Mouse (Mus musculus): ENCODE data around the gene Snap91. TPM values are rescaled to one million over a fixed set of nuclear protein-coding genes. Genes with fewer than 3 reads are reported as not detected.

Snap91 gene
- polyA plus RNA-seq, 1 experiment from 2014 or later = 4.9 TPM

- 40% methylated on average over 7 of the region's 7 CpGs for WGBS
- Histone ChIP-seq H3K27ac (ENCODE audit: low read length) (no peak overlapping the region), H3K27me3 (ENCODE audit: control insufficient read depth, insufficient read depth, low read length) (no peaks in the 10 kb centered on the region; the same call in 1 of the 2 replicates), H3K4me2 (ENCODE audit: low read depth, low read length) (no peak overlapping the region), H3K9me3 (replicated peaks; ENCODE audit: control insufficient read depth, low read length) (no peaks in the 10 kb centered on the region), H3K4me3 (replicated peaks; ENCODE audit: low read length) (no peak overlapping the region), H3K4me1 (ENCODE audit: control insufficient read depth, insufficient read depth, low read length) (no peaks in the 10 kb centered on the region), H3K9ac (ENCODE audit: low read length) (no peak overlapping the region), H3K36me3 (ENCODE audit: control insufficient read depth, insufficient read depth, low read length) (no peaks in the 10 kb centered on the region)
- no peak for ATAC-seq (ENCODE audit: insufficient read depth, low FRiP score)
These were observed 81.8 kb downstream of the Snap91 start for GRCm38 (mm10) chr9:86798686-86799085.

- no peaks in the 10 kb centered on the region for H3K4me1 ChIP-seq (ENCODE audit: control insufficient read depth, insufficient read depth, low read length)
- H3K9ac ChIP-seq (ENCODE audit: low read length) = no peak overlapping the region
- WGBS = 82% methylated on average over 5 of the region's 5 CpGs
- no peaks in the 10 kb centered on the region; the same call in 1 of the 2 replicates for H3K27me3 ChIP-seq (ENCODE audit: control insufficient read depth, insufficient read depth, low read length)
- no peak overlapping the region for H3K27ac ChIP-seq (ENCODE audit: low read length)
- no peak for ATAC-seq (ENCODE audit: insufficient read depth, low FRiP score)
- no peaks in the 10 kb centered on the region for H3K36me3 ChIP-seq (ENCODE audit: control insufficient read depth, insufficient read depth, low read length)
- no peak overlapping the region for H3K4me3 ChIP-seq (replicated peaks; ENCODE audit: low read length)
- H3K4me2 ChIP-seq (ENCODE audit: low read depth, low read length) = no peak overlapping the region
- no peaks in the 10 kb centered on the region for H3K9me3 ChIP-seq (replicated peaks; ENCODE audit: control insufficient read depth, low read length)
These were observed 82.3 kb downstream of the Snap91 start for GRCm38 (mm10) chr9:86798129-86798528.

GRCm38 (mm10) chr9:86797553-86797952 lies 82.9 kb downstream of the Snap91 start:
- 82% methylated on average over 4 of the region's 4 CpGs for WGBS
- Histone ChIP-seq H3K4me2 (ENCODE audit: low read depth, low read length) (no peak overlapping the region), H3K9ac (ENCODE audit: low read length) (no peak overlapping the region), H3K4me1 (ENCODE audit: control insufficient read depth, insufficient read depth, low read length) (no peaks in the 10 kb centered on the region), H3K9me3 (replicated peaks; ENCODE audit: control insufficient read depth, low read length) (no peaks in the 10 kb centered on the region), H3K27ac (ENCODE audit: low read length) (no peak overlapping the region), H3K4me3 (replicated peaks; ENCODE audit: low read length) (no peak overlapping the region), H3K36me3 (ENCODE audit: control insufficient read depth, insufficient read depth, low read length) (no peaks in the 10 kb centered on the region), H3K27me3 (ENCODE audit: control insufficient read depth, insufficient read depth, low read length) (no peaks in the 10 kb centered on the region; the same call in 1 of the 2 replicates)
- no peak for ATAC-seq (ENCODE audit: insufficient read depth, low FRiP score)

GRCm38 (mm10) chr9:86795236-86795635 lies 85.2 kb downstream of the Snap91 start:
- no peak for ATAC-seq (ENCODE audit: insufficient read depth, low FRiP score)
- Histone ChIP-seq H3K9me3 (replicated peaks; ENCODE audit: control insufficient read depth, low read length) (no peaks in the 10 kb centered on the region), H3K36me3 (ENCODE audit: control insufficient read depth, insufficient read depth, low read length) (no peaks in the 10 kb centered on the region), H3K4me1 (ENCODE audit: control insufficient read depth, insufficient read depth, low read length) (no peaks in the 10 kb centered on the region), H3K4me2 (ENCODE audit: low read depth, low read length) (no peak overlapping the region), H3K27ac (ENCODE audit: low read length) (no peak overlapping the region), H3K9ac (ENCODE audit: low read length) (no peak overlapping the region), H3K4me3 (replicated peaks; ENCODE audit: low read length) (no peak overlapping the region), H3K27me3 (ENCODE audit: control insufficient read depth, insufficient read depth, low read length) (no peaks in the 10 kb centered on the region; the same call in 1 of the 2 replicates)
- WGBS = 61% methylated on average over 3 of the region's 3 CpGs

GRCm38 (mm10) chr9:86791927-86792326 lies 88.5 kb downstream of the Snap91 start:
- Histone ChIP-seq H3K9me3 (replicated peaks; ENCODE audit: control insufficient read depth, low read length) (no peaks in the 10 kb centered on the region), H3K27ac (ENCODE audit: low read length) (no peak overlapping the region), H3K4me3 (replicated peaks; ENCODE audit: low read length) (no peak overlapping the region), H3K27me3 (ENCODE audit: control insufficient read depth, insufficient read depth, low read length) (0 out of 2 replicates have a peak, but pooled peaks cover 3% of the 10 kb centered on the region), H3K4me2 (ENCODE audit: low read depth, low read length) (no peak overlapping the region), H3K4me1 (ENCODE audit: control insufficient read depth, insufficient read depth, low read length) (no peaks in the 10 kb centered on the region), H3K36me3 (ENCODE audit: control insufficient read depth, insufficient read depth, low read length) (no peaks in the 10 kb centered on the region), H3K9ac (ENCODE audit: low read length) (no peak overlapping the region)
- ATAC-seq (ENCODE audit: insufficient read depth, low FRiP score) = no peak
- WGBS = 66% methylated on average over 7 of the region's 7 CpGs

- no peak for ATAC-seq (ENCODE audit: insufficient read depth, low FRiP score)
These were observed 91.3 kb downstream of the Snap91 start for GRCm38 (mm10) chr9:86789186-86789585.

GRCm38 (mm10) chr9:86782836-86783235 lies 97.6 kb downstream of the Snap91 start:
- Histone ChIP-seq H3K4me3 (replicated peaks; ENCODE audit: low read length) (no peak overlapping the region), H3K9me3 (replicated peaks; ENCODE audit: control insufficient read depth, low read length) (no peaks in the 10 kb centered on the region), H3K27me3 (ENCODE audit: control insufficient read depth, insufficient read depth, low read length) (no peaks in the 10 kb centered on the region; the same call in 1 of the 2 replicates), H3K36me3 (ENCODE audit: control insufficient read depth, insufficient read depth, low read length) (no peaks in the 10 kb centered on the region), H3K4me2 (ENCODE audit: low read depth, low read length) (no peak overlapping the region), H3K9ac (ENCODE audit: low read length) (no peak overlapping the region), H3K27ac (ENCODE audit: low read length) (no peak overlapping the region), H3K4me1 (ENCODE audit: control insufficient read depth, insufficient read depth, low read length) (no peaks in the 10 kb centered on the region)
- 90% methylated on average over 2 of the region's 2 CpGs for WGBS
- no peak for ATAC-seq (ENCODE audit: insufficient read depth, low FRiP score)

More at GRCm38 (mm10) chr9:86789186-86789585, 91.3 kb downstream of the Snap91 start:
- H3K36me3 ChIP-seq (ENCODE audit: control insufficient read depth, insufficient read depth, low read length) = no peaks in the 10 kb centered on the region
- H3K9me3 ChIP-seq (replicated peaks; ENCODE audit: control insufficient read depth, low read length) = no peaks in the 10 kb centered on the region
- no peak overlapping the region for H3K27ac ChIP-seq (ENCODE audit: low read length)
- no peak overlapping the region for H3K9ac ChIP-seq (ENCODE audit: low read length)
- no peak overlapping the region for H3K4me3 ChIP-seq (replicated peaks; ENCODE audit: low read length)
- 0 out of 2 replicates have a peak, but pooled peaks cover 3% of the 10 kb centered on the region for H3K27me3 ChIP-seq (ENCODE audit: control insufficient read depth, insufficient read depth, low read length)
- no peaks in the 10 kb centered on the region for H3K4me1 ChIP-seq (ENCODE audit: control insufficient read depth, insufficient read depth, low read length)
- 64% methylated on average over 6 of the region's 6 CpGs for WGBS
- no peak overlapping the region for H3K4me2 ChIP-seq (ENCODE audit: low read depth, low read length)

- no peak for ATAC-seq (ENCODE audit: insufficient read depth, low FRiP score)
- H3K4me2 ChIP-seq (ENCODE audit: low read depth, low read length) = no peak overlapping the region
- no peaks in the 10 kb centered on the region for H3K36me3 ChIP-seq (ENCODE audit: control insufficient read depth, insufficient read depth, low read length)
- no peak overlapping the region for H3K9ac ChIP-seq (ENCODE audit: low read length)
- H3K27me3 ChIP-seq (ENCODE audit: control insufficient read depth, insufficient read depth, low read length) = no peaks in the 10 kb centered on the region; the same call in 1 of the 2 replicates
- H3K27ac ChIP-seq (ENCODE audit: low read length) = no peak overlapping the region
- WGBS = 86% methylated on average over 4 of the region's 4 CpGs
- no peak overlapping the region for H3K4me3 ChIP-seq (replicated peaks; ENCODE audit: low read length)
- H3K9me3 ChIP-seq (replicated peaks; ENCODE audit: control insufficient read depth, low read length) = no peaks in the 10 kb centered on the region
- H3K4me1 ChIP-seq (ENCODE audit: control insufficient read depth, insufficient read depth, low read length) = no peaks in the 10 kb centered on the region
These were observed 99.0 kb downstream of the Snap91 start for GRCm38 (mm10) chr9:86781426-86781825.

GRCm38 (mm10) chr9:86778212-86778611 lies 102.2 kb downstream of the Snap91 start:
- no peaks in the 10 kb centered on the region for H3K9me3 ChIP-seq (replicated peaks; ENCODE audit: control insufficient read depth, low read length)
- H3K9ac ChIP-seq (ENCODE audit: low read length) = no peak overlapping the region
- ATAC-seq (ENCODE audit: insufficient read depth, low FRiP score) = no peak
- H3K36me3 ChIP-seq (ENCODE audit: control insufficient read depth, insufficient read depth, low read length) = no peaks in the 10 kb centered on the region
- H3K4me1 ChIP-seq (ENCODE audit: control insufficient read depth, insufficient read depth, low read length) = no peaks in the 10 kb centered on the region
- peaks cover 3% of the 10 kb centered on the region; the same call in 1 of the 2 replicates for H3K27me3 ChIP-seq (ENCODE audit: control insufficient read depth, insufficient read depth, low read length)
- H3K4me2 ChIP-seq (ENCODE audit: low read depth, low read length) = no peak overlapping the region
- WGBS = 59% methylated on average over 4 of the region's 4 CpGs
- H3K4me3 ChIP-seq (replicated peaks; ENCODE audit: low read length) = no peak overlapping the region
- H3K27ac ChIP-seq (ENCODE audit: low read length) = no peak overlapping the region

All from stomach, embryonic 16.5 days (tissue).